Mouse (Mus musculus): Measurements from ENCODE around the gene Tfr2.
"Not testable (repeated sequence)": the region's sequence is repeated elsewhere in the genome, so short reads cannot be mapped to it uniquely, and the experiment has no call there.

The Tfr2 gene

DNA sequence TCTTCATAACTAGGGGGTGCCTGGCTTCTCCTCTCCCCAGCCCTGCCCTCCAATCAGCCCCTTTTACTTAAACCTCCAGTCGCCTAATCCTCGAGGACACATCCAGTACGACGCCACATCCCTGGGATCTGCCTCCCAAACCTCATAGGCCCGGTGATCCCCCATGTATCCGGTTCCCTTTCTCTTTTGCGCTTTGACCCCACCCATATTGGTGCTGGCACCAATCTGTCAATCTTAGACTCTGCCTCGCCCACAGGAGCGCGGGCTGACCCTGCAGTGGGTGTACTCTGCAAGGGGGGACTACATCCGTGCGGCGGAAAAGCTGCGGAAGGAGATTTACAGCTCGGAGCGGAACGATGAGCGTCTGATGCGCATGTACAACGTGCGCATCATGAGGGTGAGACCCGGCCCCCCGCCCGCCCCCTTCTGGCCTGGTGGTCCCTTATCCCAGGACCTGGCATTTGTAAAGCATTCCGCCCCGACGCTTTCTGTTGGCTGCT, 14.1 kb downstream of the Tfr2 start:
- no peak for DNase-seq (ENCODE audit: low spot score in 2 of 2)

DNA sequence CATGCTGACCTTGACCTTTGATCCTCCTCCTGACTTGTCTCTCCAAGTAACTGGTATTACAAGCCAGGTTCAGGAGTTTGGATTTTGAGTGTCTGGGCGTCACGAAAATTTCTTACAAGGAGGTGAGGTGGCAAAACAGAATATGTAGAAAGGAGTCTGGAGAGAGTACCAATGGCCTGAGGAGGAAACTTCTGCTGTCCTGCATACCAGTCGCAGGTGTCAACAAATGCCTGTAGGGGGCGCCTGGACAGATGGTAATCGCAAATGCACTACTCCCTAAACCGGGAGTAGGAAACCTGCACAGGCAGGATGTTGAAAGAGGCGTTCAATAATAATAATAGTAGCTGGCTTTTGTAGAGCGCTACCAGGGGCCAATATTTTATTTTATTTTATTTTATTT, 15.3 kb downstream of the Tfr2 start:
- peak; percentile 69 to 86 for DNase-seq (ENCODE audit: low spot score in 2 of 2)

- no peak for DNase-seq (ENCODE audit: low spot score in 2 of 2)
Measured at GRCm38 (mm10) chr5:137590507-137590906, 20.9 kb downstream of the Tfr2 start.

DNA sequence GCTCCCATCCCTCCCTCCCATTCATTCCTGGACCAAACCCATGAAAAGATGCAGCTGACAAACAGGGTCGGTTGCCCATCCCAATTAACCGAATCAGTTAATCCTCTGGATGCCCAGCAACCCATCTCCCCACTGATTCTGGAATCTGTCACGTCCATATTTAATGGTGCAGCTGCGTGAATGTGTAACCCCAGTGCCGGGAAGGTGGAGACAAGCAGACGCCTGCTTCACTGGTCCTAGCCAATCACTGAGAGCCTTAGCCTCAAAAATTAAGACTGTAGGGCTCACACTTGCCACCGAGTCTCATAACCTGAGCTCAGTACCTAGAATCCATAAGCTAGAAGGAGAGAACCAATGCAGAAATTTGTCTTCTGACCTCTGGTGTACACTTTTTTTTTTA, 26.3 kb downstream of the Tfr2 start:
- no peak for DNase-seq (ENCODE audit: low spot score in 2 of 2)

GRCm38 (mm10) chr5:137596601-137597261, 27.1 kb downstream of the Tfr2 start:
- DNase-seq (ENCODE audit: low spot score in 2 of 2): peak in 1 of 2 experiments; percentile 36

GRCm38 (mm10) chr5:137597625-137598024, 28.0 kb downstream of the Tfr2 start:
- DNase-seq (ENCODE audit: low spot score in 2 of 2): no peak

GRCm38 (mm10) chr5:137598100-137598826, 28.6 kb downstream of the Tfr2 start:
- no peak for DNase-seq (ENCODE audit: low spot score in 2 of 2)

DNA sequence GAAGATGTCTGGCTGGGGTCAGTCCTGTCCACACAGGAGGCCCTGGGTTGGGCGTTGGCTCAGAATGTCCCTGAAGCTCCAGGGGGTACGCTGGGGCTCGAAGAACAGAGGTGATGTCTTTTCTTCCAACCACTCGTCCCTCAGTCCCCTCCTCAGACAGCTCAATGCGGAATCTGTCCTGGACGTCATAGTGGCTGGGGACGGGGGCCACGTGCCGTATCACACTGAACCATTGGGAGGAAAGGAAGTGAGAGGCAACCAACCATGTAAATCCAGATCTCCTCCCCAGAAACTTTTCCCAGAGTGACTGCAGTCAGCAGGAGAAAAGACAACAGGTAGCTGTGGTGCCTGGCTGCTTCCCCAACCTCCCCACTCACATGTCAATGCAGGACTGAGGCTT, 30.0 kb downstream of the Tfr2 start:
- DNase-seq (ENCODE audit: low spot score in 2 of 2): no peak

DNA sequence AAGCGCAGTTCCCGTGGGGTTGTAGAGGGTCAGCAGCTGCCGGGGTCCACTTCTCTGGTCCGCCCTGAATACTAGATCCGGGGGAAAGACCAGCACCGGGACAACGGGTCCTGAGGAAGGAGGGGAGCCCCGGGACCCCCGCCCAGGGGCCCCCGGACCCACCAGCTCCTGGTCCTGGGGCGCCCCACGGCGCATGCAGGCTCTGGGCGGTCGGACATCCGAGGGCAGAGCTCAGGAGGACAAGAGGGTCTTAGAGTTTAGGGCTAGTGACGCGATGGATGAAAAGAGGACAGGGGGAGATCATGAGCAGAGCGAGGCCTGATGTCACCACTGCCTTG, 30.6 kb downstream of the Tfr2 start:
- DNase-seq (ENCODE audit: low spot score in 2 of 2): no peak

DNA sequence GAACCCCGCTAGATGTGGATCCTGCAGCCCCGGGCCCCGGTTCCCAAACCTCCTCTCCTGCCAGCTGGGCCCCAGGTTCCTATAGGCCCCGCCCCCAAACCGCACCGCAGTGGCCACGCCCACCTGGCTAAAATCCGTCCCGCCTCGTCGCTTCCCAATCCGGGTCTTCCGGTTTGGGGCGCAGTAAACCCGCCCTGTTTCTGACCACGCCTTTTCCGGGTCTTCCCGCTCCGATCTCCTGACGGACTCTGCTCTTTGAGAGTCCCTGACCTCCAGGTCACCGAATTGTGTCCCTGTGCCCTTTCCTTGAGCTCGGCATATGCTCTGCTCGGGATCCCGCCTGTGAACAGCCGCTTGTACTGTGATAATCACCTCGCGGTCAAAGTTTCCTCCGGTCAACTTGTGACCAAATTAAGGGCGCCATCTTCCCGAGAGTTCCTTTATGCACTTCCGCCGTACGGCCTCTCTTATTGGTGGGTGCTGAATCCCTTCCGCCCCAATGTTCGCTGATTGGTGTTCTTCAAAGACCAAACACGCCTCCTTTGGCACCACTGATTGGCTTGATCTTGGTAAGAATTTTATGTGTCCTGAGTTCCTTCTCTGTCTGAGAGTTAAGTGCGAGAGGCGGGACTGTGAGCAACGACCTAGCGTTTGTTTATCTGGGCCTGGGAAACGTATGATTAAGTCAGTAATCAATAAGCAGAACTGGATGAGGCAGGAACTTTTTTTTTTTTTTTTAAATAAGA, 31.2 kb downstream of the Tfr2 start, which contains the start of gene Mospd3:
Mospd3 (minus strand) TSS at position 440 of the 746 bp plus-strand sequence.
- DNase-seq (ENCODE audit: low spot score in 2 of 2): peak; percentile 98 to 99

- DNase-seq (ENCODE audit: low spot score in 2 of 2): no peak
Measured at GRCm38 (mm10) chr5:137601365-137601729, 31.7 kb downstream of the Tfr2 start.

DNA sequence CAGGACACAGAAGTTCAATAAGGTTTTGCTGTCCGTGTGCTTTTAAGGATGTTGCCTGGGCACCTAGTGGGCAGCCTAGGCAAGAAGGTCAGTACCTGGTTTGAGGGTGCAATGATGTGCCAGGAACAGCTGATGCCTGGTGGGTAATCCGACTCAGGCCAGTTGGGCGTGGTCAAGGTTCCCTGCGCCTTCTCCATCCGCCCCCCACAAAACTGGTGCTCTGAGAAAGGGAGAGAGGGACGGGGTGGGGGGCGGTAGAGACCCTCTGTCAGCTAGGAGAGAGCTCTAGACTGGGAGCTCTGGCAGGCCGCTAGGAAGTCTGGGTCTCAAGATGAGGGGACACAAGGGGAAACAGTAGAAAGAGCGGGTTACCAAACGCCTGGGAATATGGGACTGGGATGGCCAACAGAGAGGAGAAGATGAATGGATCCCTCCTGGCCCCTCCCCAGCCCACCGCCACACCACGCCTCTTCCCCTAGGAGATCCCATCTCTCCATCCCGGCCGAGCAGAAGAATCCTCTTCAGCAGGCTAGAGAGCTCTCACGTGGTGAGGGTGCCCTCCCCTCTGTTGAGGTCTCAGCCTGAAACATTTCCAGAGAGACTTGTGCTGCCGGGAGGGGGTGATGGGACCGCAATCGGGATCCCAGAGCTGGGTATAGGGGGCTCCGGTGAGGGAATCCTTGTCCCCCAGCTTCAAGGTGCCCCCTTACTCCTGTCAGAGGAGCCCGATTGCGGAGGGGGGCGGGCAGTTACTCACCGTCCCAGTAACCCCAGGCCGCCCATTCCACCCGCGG, 38.4 kb downstream of the Tfr2 start:
- DNase-seq (ENCODE audit: low spot score in 2 of 2): no peak

- no peak for DNase-seq (ENCODE audit: low spot score in 2 of 2)
Measured at GRCm38 (mm10) chr5:137608654-137609190, 39.1 kb downstream of the Tfr2 start.

DNA sequence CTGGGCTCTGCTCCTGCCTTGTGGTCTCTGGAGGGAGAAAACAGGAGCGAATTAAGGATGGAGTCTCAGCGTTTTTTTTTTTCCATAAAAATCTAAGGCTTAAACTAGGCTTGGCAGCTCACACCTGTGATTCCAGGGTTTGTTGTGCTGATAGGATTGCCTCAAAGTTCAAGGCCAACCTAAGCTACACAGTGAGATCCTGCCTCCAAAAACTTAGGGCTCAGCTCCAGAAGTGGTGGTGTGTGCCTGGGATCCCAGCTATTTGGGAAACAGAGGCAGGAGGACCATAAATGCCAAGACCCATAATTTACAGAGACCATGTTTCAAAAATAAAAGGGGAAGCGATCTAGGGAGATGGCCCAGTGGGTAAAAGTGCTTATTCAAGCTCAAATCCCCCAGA, 39.7 kb downstream of the Tfr2 start:
- DNase-seq (ENCODE audit: low spot score in 2 of 2): no peak

DNA sequence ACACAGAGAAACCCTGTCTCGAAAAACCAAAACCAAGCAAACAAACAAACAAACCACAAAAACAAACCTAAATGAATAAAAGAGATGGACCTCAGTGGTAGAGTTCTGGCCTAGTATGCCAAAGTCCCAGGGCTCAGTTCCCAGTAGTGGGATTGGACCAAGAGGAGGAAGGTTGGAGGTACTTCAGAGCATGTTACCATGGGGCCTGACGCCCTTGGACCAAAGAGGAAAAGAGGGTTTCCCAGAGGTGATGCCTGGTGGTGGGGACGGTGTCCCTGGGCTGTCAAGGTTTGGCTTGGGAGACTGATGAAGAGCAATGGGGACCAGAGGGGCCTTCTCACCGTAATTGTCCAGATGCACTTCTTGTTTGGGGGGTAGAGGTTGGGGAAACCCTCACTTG, 40.4 kb downstream of the Tfr2 start:
- no peak for DNase-seq (ENCODE audit: low spot score in 2 of 2)

DNA sequence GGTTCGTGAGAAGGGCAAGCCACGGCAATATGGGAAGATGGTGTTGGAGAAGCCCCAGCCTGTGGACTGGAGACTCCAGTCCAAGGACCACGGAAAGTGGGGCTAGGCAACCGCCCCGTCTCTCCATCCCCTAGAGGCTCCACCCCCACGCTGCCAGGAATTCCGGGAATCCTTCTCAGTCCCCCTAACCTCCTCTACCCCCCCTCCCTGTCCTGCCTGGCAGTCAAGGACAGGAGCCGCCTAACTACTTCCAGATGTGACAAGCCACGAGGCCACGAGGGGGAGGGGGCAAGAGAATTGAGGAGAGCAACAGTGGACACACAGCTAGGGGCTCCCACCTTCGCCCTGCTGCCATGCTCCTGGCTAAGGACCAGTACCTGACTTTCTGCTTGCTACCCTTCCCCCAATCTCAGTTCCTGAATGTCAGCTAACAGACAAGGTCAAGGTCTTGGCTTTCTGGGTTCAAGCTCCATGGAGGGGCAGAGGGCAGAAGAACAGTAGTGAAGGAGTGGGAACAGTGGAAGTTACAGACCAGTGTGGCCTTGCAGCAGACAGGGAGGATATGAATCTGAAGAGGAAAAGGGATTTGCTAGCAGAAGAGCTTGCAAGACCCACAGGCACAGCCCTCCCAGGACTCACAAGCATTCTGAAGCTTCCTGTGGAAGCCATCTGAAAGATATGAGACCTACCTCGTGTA, 41.1 kb downstream of the Tfr2 start:
- no peak for DNase-seq (ENCODE audit: low spot score in 2 of 2)

- DNase-seq (ENCODE audit: low spot score in 2 of 2): no peak
Measured at GRCm38 (mm10) chr5:137611245-137611602, 41.6 kb downstream of the Tfr2 start.

- DNase-seq (ENCODE audit: low spot score in 2 of 2): no peak
Measured at GRCm38 (mm10) chr5:137613076-137613475, 43.4 kb downstream of the Tfr2 start.

DNA sequence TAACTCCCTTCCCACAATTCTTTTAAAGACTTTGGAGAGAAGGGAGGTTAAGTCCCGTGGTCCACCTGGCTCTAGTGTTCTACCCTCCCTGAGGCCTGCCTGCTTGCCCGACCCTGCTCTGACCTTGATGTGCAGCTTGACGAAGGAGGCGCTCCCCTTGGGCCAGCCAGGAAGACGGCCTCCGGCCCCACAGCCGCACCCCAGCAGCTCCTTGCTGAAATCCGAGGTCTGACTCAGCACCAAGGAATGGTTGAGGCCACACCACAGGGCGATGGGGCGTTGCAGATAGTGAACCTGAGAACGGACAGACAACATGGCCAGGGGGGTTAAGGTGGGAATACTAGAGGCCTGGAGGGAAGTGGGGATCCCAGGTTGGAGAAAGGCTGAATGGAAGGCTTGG, 43.9 kb downstream of the Tfr2 start, which contains the start of gene Pcolce:
Pcolce (minus strand) TSS at position 235 of the 400 bp plus-strand sequence.
- DNase-seq (ENCODE audit: low spot score in 2 of 2): no peak

DNA sequence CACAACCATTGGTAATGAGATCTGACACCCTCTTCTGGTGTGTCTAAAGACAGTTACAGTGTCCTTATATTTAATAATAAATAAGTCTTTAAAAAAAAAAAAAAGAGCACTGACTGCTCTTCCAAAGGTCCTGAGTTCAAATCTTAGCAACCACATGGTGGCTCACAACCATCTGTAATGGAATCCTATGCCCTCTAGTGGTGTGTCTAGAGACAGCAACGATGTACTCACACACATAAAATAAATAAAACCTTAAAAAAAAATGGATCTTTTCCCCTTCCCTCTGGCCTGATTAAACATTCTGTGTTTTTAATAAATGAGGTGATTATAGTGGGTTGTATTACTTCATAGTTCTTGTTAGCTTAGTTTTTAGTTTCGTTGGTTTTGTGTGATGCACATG, 45.3 kb downstream of the Tfr2 start:
- DNase-seq (ENCODE audit: low spot score in 2 of 2): not testable (repeated sequence)

DNA sequence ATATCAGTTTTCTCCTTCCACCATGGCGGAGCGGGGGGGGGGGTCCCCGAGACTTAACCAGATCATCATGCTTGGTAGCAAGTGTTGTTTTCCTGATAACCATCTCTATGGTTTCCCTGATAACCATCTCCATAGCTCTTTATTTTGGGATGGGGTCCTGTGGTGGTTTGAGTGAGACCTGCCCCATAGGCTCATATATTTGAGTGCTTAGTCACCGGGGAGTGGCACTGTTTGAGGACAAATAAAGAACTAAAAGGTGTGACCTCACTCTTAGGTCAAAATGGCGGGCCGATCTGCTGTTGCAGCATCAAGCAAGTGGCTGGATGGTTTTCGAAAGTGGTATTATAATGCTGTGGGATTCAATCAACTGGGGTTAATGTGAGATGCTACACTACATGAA, 45.7 kb downstream of the Tfr2 start:
- no peak for DNase-seq (ENCODE audit: low spot score in 2 of 2)

Measured in spleen, postnatal 4 days (tissue).